Mouse (Mus musculus): ENCODE measurements around the gene Glis3. TPM values are rescaled to one million over a fixed set of nuclear protein-coding genes. Genes with fewer than 3 reads are reported as not detected.

The Glis3 gene
- polyA plus RNA-seq, 1 experiment from 2014 or later: 2.6 TPM

DNA sequence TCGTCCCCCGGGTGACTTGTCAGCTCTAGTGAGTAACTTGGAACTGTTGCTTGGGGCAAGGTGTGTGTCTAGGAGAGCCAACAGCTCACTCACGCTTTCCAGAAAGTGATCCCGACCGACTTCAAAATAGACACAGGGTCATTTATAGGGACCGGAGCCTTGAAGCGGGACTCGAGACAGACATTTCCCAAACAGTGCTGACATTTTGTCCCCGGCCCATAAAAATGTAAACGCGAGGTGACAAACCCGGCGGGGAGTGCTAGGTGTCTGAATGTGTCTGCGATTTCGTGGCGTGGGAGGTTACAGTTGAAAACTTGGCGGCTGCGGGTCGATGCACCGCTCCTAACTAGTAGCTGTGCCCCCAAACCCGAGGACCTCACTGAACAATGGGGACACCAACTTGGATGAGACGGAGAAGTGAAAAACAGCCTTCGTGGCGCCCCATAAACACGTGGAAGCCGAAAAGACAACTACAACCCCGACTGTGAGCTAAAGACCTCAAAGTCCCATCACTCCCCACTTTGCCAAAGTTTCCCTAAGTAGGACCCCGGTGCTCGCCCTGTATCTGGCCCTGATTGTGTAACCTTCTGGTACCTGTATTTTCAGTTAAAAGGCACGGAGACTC, 1.1 kb downstream of the Glis3 start:
- H3K9me3 ChIP-seq (replicated peaks): no peaks in the 10 kb centered on the region

DNA sequence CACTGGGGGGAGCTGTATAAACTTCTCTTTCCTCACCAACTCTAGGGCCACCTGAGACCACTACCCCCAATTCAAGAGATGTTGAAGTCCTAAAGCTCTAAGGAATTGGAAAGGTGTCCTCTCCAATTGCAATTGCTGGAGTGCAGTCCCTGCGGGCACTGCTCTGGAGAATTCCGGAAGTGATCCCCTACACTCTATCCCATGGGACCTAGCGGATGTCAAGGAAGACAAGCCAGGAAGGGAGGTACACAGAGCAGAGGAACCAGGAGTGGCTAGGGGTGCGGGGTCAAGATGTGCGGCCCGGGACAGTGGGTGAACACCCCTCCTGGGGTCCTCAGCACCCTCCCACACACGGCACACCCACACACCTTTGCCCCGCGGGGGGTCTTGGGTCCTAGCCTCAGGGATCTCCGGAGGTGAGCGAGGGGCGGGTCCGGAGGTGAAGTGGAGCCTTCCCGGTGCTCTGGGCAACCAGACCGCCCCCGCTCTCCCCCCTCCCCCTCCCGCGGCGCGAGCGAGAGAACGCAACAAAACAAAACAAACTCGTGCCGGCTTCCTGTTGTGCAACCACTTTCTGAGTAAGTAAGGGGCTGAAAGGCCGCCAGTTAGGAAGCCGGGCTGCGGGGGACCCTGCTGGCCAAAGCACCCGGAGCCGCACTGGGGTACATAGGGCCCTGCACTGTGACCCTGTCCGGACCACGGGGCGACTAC, 2.0 kb downstream of the Glis3 start:
- Histone ChIP-seq H3K4me3 (peak overlapping the region; percentile 76), H3K27ac (peak overlapping the region; percentile 72), H3K36me3 (no peaks in the 10 kb centered on the region), H3K9me3 (replicated peaks) (no peaks in the 10 kb centered on the region), H3K27me3 (ENCODE audit: low read depth, poor library complexity, severe bottlenecking) (peaks cover 55% of the 10 kb centered on the region), H3K4me1 (peaks cover 34% of the 10 kb centered on the region)
- DNase-seq (ENCODE audit: low spot score): peak; percentile 47
- under 1% methylated on average over 32 of the region's 32 CpGs for WGBS

More for the DNA sequence above, 1.1 kb downstream of the Glis3 start:
- DNase-seq (ENCODE audit: low spot score): peak; percentile 45
- H3K27ac ChIP-seq: peak overlapping the region; percentile 84; the same call in 1 of the 2 replicates
- peak overlapping the region; percentile 76 for H3K4me3 ChIP-seq
- H3K36me3 ChIP-seq: no peaks in the 10 kb centered on the region
- H3K4me1 ChIP-seq: peaks cover 34% of the 10 kb centered on the region
- H3K27me3 ChIP-seq (ENCODE audit: low read depth, poor library complexity, severe bottlenecking): peaks cover 59% of the 10 kb centered on the region
- WGBS: under 1% methylated on average over 30 of the region's 30 CpGs

DNA sequence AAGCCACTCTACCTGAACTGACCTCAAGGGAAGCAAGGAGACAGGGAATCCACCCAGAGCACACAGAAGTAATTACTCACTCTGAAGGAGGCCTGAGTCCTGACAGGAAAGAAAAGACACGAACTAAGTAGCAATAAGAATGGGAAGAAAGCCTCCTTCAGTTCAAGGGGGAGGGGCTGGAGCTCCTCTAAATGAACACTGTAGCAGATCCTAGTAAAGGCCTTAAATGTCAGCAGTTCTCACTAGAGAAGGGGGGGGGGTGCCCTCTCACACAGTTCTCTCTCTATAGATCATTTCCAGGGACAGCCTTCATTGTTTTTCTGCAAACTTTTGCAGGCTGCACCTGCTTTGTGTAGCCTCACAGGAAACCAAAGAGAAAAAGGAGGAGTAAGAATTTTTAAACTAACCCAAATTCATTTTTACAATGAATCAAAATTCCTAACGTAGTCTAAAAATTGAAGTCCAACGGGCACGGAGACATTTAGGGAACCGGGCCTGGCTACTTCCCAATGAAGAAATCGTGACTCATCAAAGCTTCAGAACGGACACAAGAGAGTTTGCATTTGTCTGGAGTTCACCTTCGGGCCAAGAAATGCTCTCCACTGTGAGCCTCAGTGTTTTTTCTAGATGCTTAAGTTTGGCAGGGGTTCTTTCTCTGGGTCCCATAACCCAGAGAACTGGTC, 2.7 kb downstream of the Glis3 start:
- no peak overlapping the region for H3K27ac ChIP-seq
- no peak for DNase-seq (ENCODE audit: low spot score)
- no peaks in the 10 kb centered on the region for H3K36me3 ChIP-seq
- peaks cover 34% of the 10 kb centered on the region for H3K4me1 ChIP-seq
- no peaks in the 10 kb centered on the region for H3K9me3 ChIP-seq (replicated peaks)
- WGBS: 38% methylated on average over 8 of the region's 8 CpGs
- peak overlapping the region; percentile 76 for H3K4me3 ChIP-seq
- H3K27me3 ChIP-seq (ENCODE audit: low read depth, poor library complexity, severe bottlenecking): peaks cover 54% of the 10 kb centered on the region

DNA sequence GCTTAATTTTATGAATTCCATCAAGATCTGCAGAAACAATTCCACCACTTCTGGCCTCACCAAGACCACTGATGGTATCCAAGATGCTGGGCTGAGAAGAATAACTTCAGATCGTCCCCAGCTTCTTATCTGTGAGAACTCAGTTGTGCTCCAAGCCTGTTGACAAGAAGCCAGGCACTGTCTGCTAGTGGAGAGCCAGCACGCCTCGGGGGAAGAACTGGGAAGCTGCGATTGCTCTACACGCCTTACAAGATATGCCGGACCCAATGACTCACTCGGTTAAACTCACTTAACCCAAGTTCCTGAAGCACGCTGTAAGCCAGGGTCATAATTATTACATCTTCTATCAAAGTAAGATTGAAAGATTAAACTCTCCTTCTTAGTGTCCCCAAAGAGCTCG, 16.1 kb downstream of the Glis3 start:
- Histone ChIP-seq H3K27ac (no peak overlapping the region), H3K4me1 (peaks cover under 1% of the 10 kb centered on the region; the same call in 1 of the 2 replicates), H3K4me3 (no peak overlapping the region), H3K9me3 (replicated peaks) (no peaks in the 10 kb centered on the region), H3K27me3 (ENCODE audit: low read depth, poor library complexity, severe bottlenecking) (0 out of 2 replicates have a peak, but pooled peaks cover 3% of the 10 kb centered on the region), H3K36me3 (no peaks in the 10 kb centered on the region)
- 91% methylated on average over 9 of the region's 9 CpGs for WGBS
- no peak for DNase-seq (ENCODE audit: low spot score)

- no peaks in the 10 kb centered on the region for H3K36me3 ChIP-seq
- no peak overlapping the region for H3K27ac ChIP-seq
- no peaks in the 10 kb centered on the region for H3K9me3 ChIP-seq (replicated peaks)
- H3K4me1 ChIP-seq: peaks cover 6% of the 10 kb centered on the region; the same call in 1 of the 2 replicates
- H3K27me3 ChIP-seq (ENCODE audit: low read depth, poor library complexity, severe bottlenecking): 0 out of 2 replicates have a peak, but pooled peaks cover 3% of the 10 kb centered on the region
- DNase-seq (ENCODE audit: low spot score): no peak
- no peak overlapping the region for H3K4me3 ChIP-seq
- 69% methylated on average over 10 of the region's 10 CpGs for whole genome bisulfite sequencing
These were observed 16.7 kb downstream of the Glis3 start for GRCm38 (mm10) chr19:28663148-28663547.

DNA sequence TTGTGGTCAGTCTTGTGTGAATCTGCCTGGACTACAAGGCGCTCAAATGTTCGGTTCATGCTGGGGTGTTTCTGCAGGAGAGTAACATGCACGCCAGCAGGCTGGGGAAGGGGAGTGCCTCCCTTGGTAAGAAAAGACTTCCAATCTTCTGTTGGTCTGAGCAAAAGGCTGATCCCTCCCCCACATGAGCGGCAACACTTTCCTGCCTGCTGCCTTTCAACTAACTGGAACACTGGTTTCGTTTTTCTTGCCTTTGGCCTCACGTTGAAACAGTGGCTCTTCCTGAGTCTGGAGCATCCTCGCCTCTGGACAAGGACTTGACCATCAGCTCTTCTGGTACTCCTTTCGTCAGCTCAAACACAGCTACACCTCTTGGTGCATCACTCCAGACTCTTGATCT, 17.4 kb downstream of the Glis3 start:
- Histone ChIP-seq H3K4me3 (no peak overlapping the region), H3K27ac (no peak overlapping the region), H3K9me3 (replicated peaks) (no peaks in the 10 kb centered on the region), H3K27me3 (ENCODE audit: low read depth, poor library complexity, severe bottlenecking) (0 out of 2 replicates have a peak, but pooled peaks cover 3% of the 10 kb centered on the region), H3K4me1 (peaks cover 8% of the 10 kb centered on the region; the same call in 1 of the 2 replicates), H3K36me3 (no peaks in the 10 kb centered on the region)
- 61% methylated on average over 8 of the region's 8 CpGs for WGBS
- no peak for DNase-seq (ENCODE audit: low spot score)

GRCm38 (mm10) chr19:28660912-28661311, 19.0 kb downstream of the Glis3 start:
- Histone ChIP-seq H3K9me3 (replicated peaks) (no peaks in the 10 kb centered on the region), H3K4me3 (no peak overlapping the region), H3K27me3 (ENCODE audit: low read depth, poor library complexity, severe bottlenecking) (0 out of 2 replicates have a peak, but pooled peaks cover 3% of the 10 kb centered on the region), H3K27ac (no peak overlapping the region), H3K4me1 (peaks cover 14% of the 10 kb centered on the region; the same call in 1 of the 2 replicates), H3K36me3 (no peaks in the 10 kb centered on the region)
- DNase-seq (ENCODE audit: low spot score): no peak
- WGBS: 65% methylated on average over 7 of the region's 7 CpGs

DNA sequence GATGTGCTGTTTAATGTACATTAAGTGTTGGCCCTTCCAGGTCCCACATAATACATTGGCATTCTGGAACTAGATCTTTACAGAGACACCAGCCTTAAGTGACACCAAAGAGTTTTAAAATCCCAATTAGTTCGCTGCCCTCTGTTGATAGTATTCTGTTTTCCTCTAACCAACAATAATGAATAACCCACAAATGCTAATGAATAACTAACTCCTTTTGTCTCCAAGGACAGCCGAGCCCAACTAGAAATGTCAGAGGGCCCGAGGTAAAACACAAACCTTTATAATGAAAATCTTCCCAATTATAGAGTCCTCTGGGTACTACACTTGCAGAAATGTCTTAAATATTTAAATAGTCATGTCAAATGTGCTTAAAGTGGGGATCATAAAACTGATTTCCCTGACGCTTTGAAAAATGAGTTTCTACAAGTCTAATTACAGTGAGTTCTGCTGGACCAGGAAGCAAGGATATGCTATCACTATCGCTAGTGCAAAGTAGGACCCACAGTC, 22.1 kb downstream of the Glis3 start:
- DNase-seq (ENCODE audit: low spot score): no peak
- H3K4me1 ChIP-seq: peaks cover 20% of the 10 kb centered on the region; the same call in 1 of the 2 replicates
- 0 out of 2 replicates have a peak, but pooled peaks cover 3% of the 10 kb centered on the region for H3K27me3 ChIP-seq (ENCODE audit: low read depth, poor library complexity, severe bottlenecking)
- no peak overlapping the region for H3K27ac ChIP-seq
- no peaks in the 10 kb centered on the region for H3K36me3 ChIP-seq
- WGBS: 79% methylated on average over 5 of the region's 5 CpGs
- H3K9me3 ChIP-seq (replicated peaks): no peaks in the 10 kb centered on the region
- H3K4me3 ChIP-seq: no peak overlapping the region

DNA sequence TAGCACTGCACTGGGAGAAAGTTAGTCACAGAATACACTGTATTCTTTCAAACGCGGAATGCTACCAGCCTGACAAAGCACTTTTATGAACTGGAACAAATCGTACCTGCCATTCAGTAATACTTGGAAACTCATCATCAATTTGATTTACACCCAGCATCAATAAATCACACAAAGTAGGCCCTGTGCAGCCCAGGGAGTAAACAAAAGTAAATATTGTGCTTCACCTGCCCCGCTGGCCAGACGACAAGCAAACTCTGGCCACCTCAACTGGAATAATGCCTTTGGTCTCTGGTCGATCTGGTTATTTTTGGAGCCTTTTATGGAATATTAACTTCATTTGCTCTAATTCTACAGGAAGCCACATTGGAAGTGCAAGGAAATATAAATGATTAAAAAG, 23.0 kb downstream of the Glis3 start:
- H3K27me3 ChIP-seq (ENCODE audit: low read depth, poor library complexity, severe bottlenecking): 0 out of 2 replicates have a peak, but pooled peaks cover 3% of the 10 kb centered on the region
- H3K36me3 ChIP-seq: no peaks in the 10 kb centered on the region
- no peak overlapping the region for H3K27ac ChIP-seq
- no peaks in the 10 kb centered on the region for H3K9me3 ChIP-seq (replicated peaks)
- peaks cover 20% of the 10 kb centered on the region; the same call in 1 of the 2 replicates for H3K4me1 ChIP-seq
- 77% methylated on average over 6 of the region's 6 CpGs for WGBS
- H3K4me3 ChIP-seq: no peak overlapping the region
- no peak for DNase-seq (ENCODE audit: low spot score)

DNA sequence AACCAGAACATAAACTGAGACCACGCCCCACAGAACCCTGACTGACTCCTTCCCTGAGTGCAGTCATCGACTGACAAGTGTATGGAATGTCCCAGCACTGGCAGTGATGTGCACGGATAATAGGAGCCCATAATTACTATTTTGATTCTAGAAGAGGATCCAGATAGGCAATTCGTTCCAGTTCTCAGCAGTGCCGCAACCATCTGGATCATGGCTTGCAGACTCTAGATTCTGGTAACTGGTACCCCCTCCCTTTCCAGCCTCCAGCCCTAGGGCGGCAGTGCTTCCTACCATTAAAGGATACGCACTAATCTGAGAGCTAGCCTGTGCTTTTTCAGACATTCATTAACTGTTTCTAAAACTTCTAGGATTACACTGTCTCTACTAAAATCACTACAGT, 24.7 kb downstream of the Glis3 start:
- Histone ChIP-seq H3K36me3 (no peaks in the 10 kb centered on the region), H3K27ac (no peak overlapping the region), H3K9me3 (replicated peaks) (no peaks in the 10 kb centered on the region), H3K4me3 (no peak overlapping the region), H3K4me1 (peaks cover 20% of the 10 kb centered on the region; the same call in 1 of the 2 replicates), H3K27me3 (ENCODE audit: low read depth, poor library complexity, severe bottlenecking) (0 out of 2 replicates have a peak, but pooled peaks cover 3% of the 10 kb centered on the region)
- 84% methylated on average over 7 of the region's 7 CpGs for WGBS
- DNase-seq (ENCODE audit: low spot score): no peak

- 89% methylated on average over 5 of the region's 5 CpGs for WGBS
These were observed 29.0 kb downstream of the Glis3 start for GRCm38 (mm10) chr19:28650836-28651235.

GRCm38 (mm10) chr19:28649489-28649888, 30.4 kb downstream of the Glis3 start:
- H3K27ac ChIP-seq: no peak overlapping the region
- DNase-seq (ENCODE audit: low spot score): no peak
- 56% methylated on average over 5 of the region's 5 CpGs for WGBS

More at GRCm38 (mm10) chr19:28650836-28651235, 29.0 kb downstream of the Glis3 start:
- DNase-seq (ENCODE audit: low spot score): no peak
- Histone ChIP-seq H3K27ac (no peak overlapping the region), H3K27me3 (ENCODE audit: low read depth, poor library complexity, severe bottlenecking) (no peaks in the 10 kb centered on the region), H3K36me3 (no peaks in the 10 kb centered on the region), H3K4me3 (no peak overlapping the region), H3K9me3 (replicated peaks) (no peaks in the 10 kb centered on the region), H3K4me1 (0 out of 2 replicates have a peak, but pooled peaks cover 8% of the 10 kb centered on the region)

More at GRCm38 (mm10) chr19:28649489-28649888, 30.4 kb downstream of the Glis3 start:
- Histone ChIP-seq H3K4me3 (no peak overlapping the region), H3K36me3 (no peaks in the 10 kb centered on the region), H3K9me3 (replicated peaks) (no peaks in the 10 kb centered on the region), H3K27me3 (ENCODE audit: low read depth, poor library complexity, severe bottlenecking) (no peaks in the 10 kb centered on the region), H3K4me1 (0 out of 2 replicates have a peak, but pooled peaks cover 3% of the 10 kb centered on the region)
